Mouse (Mus musculus): ENCODE measurements around the gene Phf11c. TPM values are rescaled to one million over a fixed set of nuclear protein-coding genes. Genes with fewer than 3 reads are reported as not detected.

The Phf11c gene
- total and polyA plus RNA-seq, 3 experiments: 1.1 to 2.4 (median 1.8) TPM

Other genes with a start within 250 kb of the Phf11c start
- gene Gm5142, start 216.6 kb downstream of the Phf11c start, total RNA-seq (2012; rRNA removed): not detected in 2 replicates
- not detected in 2 replicates for gene Gm5142, start 216.6 kb downstream of the Phf11c start, total RNA-seq (2014; rRNA removed)
- gene Gm5142, start 216.6 kb downstream of the Phf11c start, polyA plus RNA-seq (2012; ENCODE audit: insufficient read length, low read depth): not detected in 2 replicates
- 24.5 and 26.0 TPM in 2 replicates for gene Rcbtb1, start 194.2 kb downstream of the Phf11c start, total RNA-seq (2012; rRNA removed)
- 31.7 and 33.1 TPM in 2 replicates for gene Rcbtb1, start 194.2 kb downstream of the Phf11c start, total RNA-seq (2014; rRNA removed)
- 34.9 and 41.7 TPM in 2 replicates for gene Rcbtb1, start 194.2 kb downstream of the Phf11c start, polyA plus RNA-seq (2012; ENCODE audit: insufficient read length, low read depth)
- gene Gm6904, start 135.2 kb downstream of the Phf11c start, total RNA-seq (2012; rRNA removed): 0.42 and 1.2 TPM in 2 replicates
- gene Gm6904, start 135.2 kb downstream of the Phf11c start, total RNA-seq (2014; rRNA removed): 0.92 and 1.0 TPM in 2 replicates
- gene Gm6904, start 135.2 kb downstream of the Phf11c start, polyA plus RNA-seq (2012; ENCODE audit: insufficient read length, low read depth): 0.49 and 1.1 TPM in 2 replicates
- gene Phf11a, start 97.9 kb downstream of the Phf11c start, total RNA-seq (2012; rRNA removed): 11.2 and 14.6 TPM in 2 replicates
- gene Phf11a, start 97.9 kb downstream of the Phf11c start, total RNA-seq (2014; rRNA removed): 41.1 and 41.4 TPM in 2 replicates
- 35.1 and 48.4 TPM in 2 replicates for gene Phf11a, start 97.9 kb downstream of the Phf11c start, polyA plus RNA-seq (2012; ENCODE audit: insufficient read length, low read depth)
- 29.5 and 29.8 TPM in 2 replicates for gene Phf11b, start 54.0 kb downstream of the Phf11c start, total RNA-seq (2012; rRNA removed)
- gene Phf11b, start 54.0 kb downstream of the Phf11c start, total RNA-seq (2014; rRNA removed): 80.2 and 90.5 TPM in 2 replicates
- gene Phf11b, start 54.0 kb downstream of the Phf11c start, polyA plus RNA-seq (2012; ENCODE audit: insufficient read length, low read depth): 88.2 and 93.4 TPM in 2 replicates
- 2.4 and 2.5 TPM in 2 replicates for gene Phf11d, start 29.9 kb downstream of the Phf11c start, total RNA-seq (2012; rRNA removed)
- gene Phf11d, start 29.9 kb downstream of the Phf11c start, total RNA-seq (2014; rRNA removed): 11.7 and 12.2 TPM in 2 replicates
- 21.7 and 25.7 TPM in 2 replicates for gene Phf11d, start 29.9 kb downstream of the Phf11c start, polyA plus RNA-seq (2012; ENCODE audit: insufficient read length, low read depth)
- gene Setdb2, start 45.5 kb upstream of the Phf11c start, total RNA-seq (2012; rRNA removed): 14.7 and 14.9 TPM in 2 replicates
- 33.8 and 37.3 TPM in 2 replicates for gene Setdb2, start 45.5 kb upstream of the Phf11c start, total RNA-seq (2014; rRNA removed)
- 13.2 and 13.3 TPM in 2 replicates for gene Setdb2, start 45.5 kb upstream of the Phf11c start, polyA plus RNA-seq (2012; ENCODE audit: insufficient read length, low read depth)
- 19.9 and 21.3 TPM in 2 replicates for gene Cab39l, start 45.6 kb upstream of the Phf11c start, total RNA-seq (2012; rRNA removed)
- 49.2 and 56.3 TPM in 2 replicates for gene Cab39l, start 45.6 kb upstream of the Phf11c start, total RNA-seq (2014; rRNA removed)
- gene Cab39l, start 45.6 kb upstream of the Phf11c start, polyA plus RNA-seq (2012; ENCODE audit: insufficient read length, low read depth): 33.1 and 33.2 TPM in 2 replicates
- 9.2 and 11.0 TPM in 2 replicates for gene Cdadc1, start 202.6 kb upstream of the Phf11c start, total RNA-seq (2012; rRNA removed)
- gene Cdadc1, start 202.6 kb upstream of the Phf11c start, total RNA-seq (2014; rRNA removed): 5.3 and 11.1 TPM in 2 replicates
- 21.7 and 24.7 TPM in 2 replicates for gene Cdadc1, start 202.6 kb upstream of the Phf11c start, polyA plus RNA-seq (2012; ENCODE audit: insufficient read length, low read depth)
- 0.08 TPM in 1 of 2 replicates, not detected in the other for gene Shisa2, start 229.9 kb upstream of the Phf11c start, total RNA-seq (2012; rRNA removed)
- 0.16 and 0.36 TPM in 2 replicates for gene Shisa2, start 229.9 kb upstream of the Phf11c start, total RNA-seq (2014; rRNA removed)
- 0.11 and 0.21 TPM in 2 replicates for gene Shisa2, start 229.9 kb upstream of the Phf11c start, polyA plus RNA-seq (2012; ENCODE audit: insufficient read length, low read depth)

Measured in CH12.LX (cell line).